Mouse (Mus musculus) spleen, adult 18-20 months (tissue): ENCODE measurements around the gene Pde6d.

ENCODE experiments used
- DNase-seq, 2 experiments: peaks; one replicate each; pipeline ENCODE4 v3.0.0; 2022; ENCODE audit warnings: mixed read lengths in 2 of 2

Pde6d gene

DNA sequence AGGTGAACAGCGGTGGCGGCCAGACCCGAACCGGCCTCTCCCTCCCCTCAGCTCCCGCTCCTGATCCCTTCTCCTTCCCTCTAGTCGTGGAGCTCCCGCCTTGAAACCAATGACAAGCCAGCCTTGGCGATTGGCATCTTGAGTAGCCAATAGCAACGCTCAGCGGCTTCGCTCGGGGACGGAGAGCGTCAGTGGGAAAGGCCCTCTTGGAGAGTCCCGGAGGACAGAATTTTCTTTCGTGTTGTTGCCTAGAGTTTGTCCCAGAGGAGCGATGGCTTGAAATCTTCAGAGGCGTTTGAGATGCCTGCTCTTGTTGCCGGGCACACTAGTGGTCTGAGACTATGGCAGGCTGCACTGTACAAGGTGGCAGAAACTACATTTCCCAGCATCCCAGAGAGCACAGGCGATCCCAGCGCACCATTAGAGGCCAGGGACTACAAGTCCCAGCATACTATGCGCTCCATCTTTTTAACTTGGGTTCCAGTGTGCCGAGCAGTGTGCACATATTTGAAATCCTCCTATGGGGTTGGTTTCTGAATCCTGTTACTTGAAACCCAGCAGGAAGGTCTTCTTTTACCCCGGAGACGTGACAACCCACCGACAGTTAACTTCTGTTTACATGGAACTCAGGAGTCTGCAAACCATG, at the start of gene Pde6d, which contains the start of gene Cops7b:
Gene Pde6d (minus strand): TSS at position 179 of the 646 bp plus-strand sequence.
Gene Cops7b (plus strand): TSS at position 454 of the 646 bp plus-strand sequence.
- DNase-seq, result peak; percentile 88 to 91

DNA sequence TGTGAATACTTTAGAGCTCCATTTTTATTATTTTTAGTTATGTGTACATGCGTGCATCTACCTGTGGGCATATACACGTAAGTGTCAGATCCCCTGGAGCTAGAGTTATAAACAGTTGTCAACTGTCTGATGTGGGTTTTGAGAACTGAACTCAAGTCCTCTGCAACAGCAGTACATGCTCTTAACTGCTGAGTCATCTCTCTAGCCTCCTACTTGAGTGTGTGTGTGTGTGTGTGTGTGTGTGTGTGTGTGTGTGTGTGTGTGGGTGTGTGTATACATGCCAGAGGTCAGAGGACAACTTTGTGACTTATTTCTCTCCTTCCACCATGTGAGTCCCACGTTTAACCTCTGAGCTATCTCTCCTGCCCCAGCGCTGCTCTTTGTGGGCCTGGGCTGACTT, 48.1 kb upstream of the Pde6d start:
- DNase-seq, result no peak

DNA sequence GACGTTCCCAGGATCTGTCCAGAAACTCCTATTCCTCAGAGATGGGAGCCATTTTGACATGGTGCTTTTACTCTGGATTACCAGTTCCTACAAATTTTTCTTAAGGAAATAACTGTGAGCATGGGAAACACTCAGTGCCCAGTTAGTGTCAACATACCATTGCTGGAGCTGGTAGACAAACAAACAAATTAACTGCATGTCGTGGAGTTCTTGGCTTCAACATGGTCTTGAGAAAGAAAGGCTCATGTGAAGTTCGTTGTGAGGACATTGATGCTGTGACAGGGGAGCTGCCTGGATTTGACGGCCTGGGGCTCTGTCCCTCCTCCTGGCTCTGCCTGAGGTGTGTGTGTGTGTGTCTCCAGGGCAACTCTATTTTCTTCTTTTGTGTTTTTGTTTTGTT, 47.5 kb upstream of the Pde6d start:
- no peak for DNase-seq

DNA sequence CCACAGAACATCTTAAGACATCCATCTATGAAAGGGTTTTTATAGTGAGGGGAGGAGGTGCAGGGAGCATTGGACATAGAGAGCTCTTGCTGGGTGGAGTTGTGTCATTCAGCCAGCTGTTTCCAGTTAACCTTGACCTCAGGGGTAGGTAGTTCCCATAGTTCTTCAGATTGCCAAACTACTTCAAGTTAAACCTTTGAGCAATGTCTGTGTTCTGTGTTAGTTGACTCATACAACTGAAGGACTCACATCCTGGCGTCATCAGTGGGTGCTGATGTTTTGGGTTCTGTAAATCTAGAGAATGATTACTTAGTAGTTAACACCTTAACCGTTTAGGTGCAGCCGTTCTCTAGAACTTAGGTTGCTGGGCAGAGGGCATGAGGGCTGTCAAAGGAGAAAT, 45.8 kb upstream of the Pde6d start:
- no peak for DNase-seq

DNA sequence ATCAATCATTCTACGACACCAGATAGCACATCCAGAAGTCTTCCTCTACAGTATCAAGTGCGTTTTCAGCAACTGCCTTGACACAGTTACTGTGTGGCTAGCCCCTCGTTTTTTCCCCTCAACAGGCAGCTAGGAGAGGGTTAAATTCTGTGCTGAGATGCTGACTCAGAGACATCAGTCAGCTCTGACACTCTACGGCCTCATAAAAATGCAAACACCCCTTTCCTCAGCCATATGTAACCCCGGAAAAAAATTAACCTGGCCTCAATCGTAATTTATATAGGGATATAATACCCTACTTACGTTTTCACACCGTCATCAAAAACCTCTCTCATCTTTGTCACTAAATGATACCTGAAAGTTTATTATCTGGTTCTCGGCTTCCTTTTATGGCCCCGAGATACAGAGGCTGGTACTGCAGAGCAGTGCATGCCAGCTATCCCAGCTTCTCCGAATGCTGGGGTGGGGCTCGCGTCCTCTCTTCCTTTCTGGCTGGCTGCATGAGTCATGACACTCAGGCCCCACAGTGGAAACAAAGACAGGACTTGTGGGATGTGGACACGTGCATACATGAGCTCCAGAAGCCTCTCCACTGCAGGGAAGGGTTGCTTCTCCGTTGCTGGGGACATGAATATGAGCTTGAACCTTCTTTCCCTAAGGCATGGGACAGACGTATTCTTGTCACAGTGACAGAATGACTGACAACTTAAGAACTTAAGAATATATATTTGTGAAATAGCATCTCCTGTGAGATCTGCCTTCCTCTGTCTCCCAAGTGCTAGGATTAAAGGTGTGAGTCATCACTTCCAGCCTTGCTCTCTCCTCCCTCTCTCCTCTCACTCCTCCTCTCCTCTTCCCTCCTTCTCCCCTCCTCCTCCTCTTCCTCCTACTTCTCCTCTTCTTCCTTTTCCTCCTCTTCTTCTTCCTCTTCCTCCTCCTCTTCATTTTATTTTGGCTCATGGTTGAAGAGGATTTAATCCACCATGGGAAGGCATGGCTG, 40.9 kb upstream of the Pde6d start:
- no peak for DNase-seq

DNA sequence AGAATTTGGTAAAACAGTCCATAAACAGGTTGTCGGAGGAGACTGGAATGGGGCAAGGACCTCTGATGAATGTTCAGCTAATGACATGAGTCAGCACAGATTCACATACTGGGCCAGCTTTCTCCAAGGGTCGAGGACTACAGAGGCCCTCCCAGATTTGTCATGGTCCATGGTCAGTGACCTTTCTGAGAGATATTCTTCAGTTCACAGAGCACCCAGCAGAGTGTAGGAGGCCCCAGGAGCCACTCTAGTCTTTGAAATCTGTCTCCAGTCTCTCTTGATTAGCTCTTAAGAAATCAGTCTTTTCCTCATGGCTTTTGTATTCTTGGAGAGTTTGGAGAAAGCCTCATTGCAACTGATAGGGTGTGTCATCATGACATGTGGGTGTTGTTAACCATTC, 39.9 kb upstream of the Pde6d start:
- DNase-seq, result no peak

DNA sequence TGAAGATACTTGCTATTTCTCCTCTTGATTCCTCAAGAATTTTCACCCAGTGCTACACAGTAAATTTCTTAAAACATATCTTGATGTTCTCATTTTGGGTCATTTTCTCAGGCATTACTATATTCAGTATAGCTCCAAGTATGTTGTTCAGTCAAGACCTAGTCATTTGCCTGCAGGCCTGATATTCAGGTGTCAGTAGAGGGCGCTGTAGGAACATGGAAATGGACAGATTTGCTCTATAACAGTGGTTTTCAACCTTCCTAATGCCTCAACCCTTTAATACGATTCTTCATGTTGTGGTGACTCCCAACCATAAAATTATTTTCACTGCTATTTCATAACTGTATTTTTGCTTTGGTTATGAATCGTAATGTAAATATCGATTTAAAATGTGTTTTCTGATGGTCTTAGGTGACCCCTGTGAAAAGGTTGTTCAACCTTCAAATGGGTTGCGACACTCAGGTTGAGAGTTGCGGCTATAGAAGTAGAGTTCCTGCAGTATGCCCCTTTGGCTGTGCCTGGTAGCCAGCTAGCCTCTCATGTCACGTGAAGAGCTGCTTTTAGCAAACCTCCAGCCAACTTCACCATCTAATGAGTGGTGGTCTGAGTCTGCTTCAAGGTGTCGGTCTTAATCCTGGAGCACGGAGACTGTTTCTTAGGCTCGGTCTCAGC, 36.2 kb upstream of the Pde6d start:
- peak in 1 of 2 experiments; percentile 40 for DNase-seq

DNA sequence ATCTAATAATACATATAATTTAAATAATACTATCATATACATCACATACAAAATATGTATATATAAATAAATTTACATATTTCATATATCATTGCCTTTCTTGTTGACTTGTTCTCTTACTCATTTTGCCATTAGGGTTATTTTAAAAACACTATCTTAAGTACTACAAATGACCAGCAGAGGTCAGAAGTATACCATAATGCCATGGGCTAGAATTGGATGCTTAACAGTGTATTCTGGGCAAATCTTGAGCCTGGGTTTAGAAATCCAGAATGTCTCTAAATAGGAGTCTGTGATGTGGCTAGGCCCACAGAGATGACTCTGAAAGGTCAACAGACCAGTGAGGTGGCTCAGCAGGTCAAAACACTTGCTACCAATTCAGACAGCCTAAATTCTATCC, 31.8 kb upstream of the Pde6d start:
- DNase-seq, result no peak

DNA sequence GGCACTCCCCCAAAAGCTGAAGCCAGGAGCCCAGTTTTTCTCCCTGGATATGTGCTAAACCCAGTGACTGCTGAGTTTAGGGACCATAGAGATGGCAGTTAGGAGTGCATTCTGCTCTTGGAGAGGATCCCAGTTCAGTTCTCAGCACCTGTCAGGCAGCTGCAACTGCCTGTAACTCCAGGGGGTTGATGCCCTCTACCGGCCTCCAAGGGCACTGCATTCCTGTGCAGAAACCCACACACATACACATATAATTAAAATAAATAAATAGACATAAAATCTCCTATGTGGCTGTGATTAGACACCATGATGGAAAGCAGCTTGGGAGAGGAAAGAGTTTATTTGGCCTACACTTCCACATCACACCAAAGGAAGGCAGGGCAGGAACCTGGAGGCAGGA, 29.7 kb upstream of the Pde6d start:
- no peak for DNase-seq

DNA sequence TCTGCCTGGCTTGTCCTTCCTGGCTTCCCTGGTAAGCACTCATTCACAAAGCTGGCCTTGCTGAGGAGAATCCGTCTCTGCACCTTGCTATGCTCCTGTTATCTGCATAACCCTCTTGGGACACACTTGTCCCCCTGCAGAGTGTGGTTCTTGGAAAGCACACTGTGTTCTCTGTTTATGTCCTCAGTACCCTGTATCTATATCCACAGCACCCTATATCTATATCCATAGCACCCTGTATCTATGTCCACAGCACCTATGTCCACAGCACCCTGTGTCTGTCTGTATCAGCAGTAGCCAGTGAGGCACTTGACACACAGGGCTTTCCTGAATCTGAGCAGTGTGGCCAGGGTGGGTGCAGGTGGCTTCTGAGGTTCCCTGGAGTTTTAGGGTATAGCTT, 28.5 kb upstream of the Pde6d start:
- no peak for DNase-seq

DNA sequence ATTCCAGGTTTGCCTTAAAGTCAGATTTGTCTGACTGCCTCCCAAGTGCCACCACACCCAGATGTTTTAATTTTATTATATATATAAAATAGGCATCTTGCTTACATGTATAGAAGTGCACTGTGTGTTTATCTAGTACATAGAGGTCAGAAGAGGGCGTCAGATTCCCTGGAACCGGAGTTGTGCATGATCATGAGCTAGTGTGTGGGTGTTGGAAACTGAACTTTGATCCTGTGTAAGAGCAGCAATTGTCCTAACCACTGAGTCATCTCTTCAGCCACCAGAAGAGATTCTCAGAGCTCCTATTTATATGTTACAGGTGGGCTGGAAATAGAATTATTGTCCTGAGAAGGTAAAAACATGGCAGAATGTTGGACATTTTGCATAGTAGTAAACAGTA, 17.7 kb upstream of the Pde6d start:
- no peak for DNase-seq

DNA sequence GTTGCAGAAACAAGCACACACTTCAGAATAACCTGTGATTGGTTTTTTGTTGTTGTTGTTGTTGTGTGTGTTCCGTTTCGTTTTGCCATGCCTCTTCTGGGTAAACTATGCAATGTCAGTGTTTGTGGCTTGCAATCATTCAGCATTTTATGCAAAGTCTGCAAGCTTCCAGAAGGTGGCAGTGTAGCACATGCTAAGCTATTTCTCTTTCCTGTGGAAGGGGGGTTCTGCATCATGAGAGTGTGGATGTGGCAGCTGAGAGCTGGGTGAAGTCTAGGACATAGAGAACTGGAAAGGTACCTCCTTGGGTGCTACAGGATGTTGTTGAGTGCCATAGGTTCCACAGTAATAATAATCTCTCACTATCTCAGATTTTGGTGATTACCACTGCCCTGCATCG, 16.1 kb upstream of the Pde6d start:
- no peak for DNase-seq

DNA sequence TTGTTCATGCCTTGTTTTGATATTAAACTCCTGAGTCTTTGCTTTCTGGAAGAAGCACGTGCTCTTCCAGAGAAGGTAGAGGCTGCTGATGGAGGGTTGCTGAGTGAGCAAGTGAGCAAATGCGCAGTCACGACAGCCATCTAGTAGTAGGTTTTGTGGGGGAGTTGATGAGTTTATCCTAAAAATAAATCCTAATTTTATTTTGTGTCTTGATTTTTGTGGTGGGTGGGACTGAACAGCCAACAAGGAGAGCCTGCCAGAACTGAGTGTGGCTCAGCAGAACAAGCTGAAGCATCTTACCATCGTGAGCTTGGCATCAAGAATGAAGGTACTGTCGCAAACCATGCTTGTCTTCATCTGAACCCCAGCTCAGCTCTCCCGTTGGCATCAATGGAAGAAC, 14.1 kb upstream of the Pde6d start:
- DNase-seq, result no peak

DNA sequence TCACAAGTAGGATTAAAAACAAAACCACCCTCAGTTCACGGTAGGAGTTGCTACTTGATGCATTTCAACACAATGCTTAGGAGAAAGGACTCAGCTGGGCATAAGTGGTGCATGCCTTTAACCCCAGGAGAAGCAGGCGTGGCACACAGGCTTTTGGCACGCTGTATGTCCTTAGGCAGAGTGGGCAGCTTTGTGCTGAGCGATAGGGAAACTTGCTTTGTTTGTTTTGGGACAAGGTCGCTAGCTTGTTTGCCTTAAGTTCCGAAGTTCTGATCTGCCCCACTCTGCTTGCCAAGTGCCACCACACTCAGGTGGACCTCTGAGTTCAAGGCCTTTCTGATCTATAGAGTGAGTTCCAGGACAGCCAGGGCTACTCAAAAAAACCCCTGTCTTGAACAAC, 12.9 kb upstream of the Pde6d start:
- no peak for DNase-seq

DNA sequence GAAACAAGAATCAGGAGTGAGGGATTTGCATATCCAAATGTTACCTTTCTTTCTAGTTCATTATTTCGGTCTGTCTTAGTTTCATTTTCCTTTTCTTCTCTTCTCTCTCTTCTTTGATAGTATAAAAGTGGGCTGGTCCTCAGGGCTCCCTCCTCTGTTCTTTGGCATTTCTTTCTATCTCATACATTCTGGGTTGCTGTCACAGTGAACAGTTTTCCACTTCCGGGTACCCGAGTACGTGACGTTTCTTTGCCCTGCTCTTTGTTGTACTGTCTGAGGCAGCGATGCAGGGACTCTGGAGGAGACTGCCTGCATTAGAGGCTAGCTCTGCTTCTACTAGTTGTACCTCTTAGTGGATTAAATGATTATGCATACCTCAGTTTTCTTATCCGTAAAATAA, 12.1 kb upstream of the Pde6d start:
- no peak for DNase-seq

DNA sequence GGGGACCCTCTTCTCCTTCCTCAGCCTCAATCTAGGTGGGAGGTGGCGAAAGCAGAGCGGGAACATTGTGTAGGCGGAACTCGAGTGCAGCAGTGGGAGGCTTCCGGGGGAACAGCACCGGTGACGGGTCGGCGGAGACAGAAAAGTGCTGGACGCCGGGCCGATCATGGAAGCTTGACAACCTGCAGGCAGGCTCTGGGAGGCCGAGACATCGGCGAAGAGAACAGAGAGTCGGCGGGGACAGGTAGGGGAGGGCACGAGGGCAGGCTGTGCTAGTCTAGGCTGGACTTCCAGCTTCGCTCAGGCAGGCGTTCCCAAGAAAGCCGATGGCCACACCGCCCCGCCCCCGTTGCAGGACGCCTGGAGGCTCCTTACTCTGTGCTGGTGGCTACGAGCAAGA, 4.6 kb upstream of the Pde6d start:
- peak; percentile 52 to 73 for DNase-seq

DNA sequence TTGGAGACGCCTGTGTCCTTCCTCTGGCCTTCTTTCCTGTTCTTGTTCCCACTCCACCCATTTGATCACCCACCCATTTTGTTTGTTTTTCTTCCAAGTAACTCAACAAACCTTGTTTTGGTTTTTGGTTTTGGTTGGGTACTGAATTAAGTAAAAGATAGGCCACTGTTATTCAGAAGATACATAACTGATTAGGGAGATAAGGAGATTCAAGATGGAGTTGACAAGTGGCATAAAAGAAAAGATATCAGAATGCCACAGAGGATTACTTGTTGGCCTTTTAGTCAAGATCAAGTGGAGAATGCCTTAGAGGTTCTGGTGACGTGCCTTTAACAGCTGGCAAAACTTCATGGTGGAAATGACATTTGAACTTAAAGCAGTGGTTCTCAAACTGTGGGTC, 1.3 kb upstream of the Pde6d start:
- no peak for DNase-seq

DNA sequence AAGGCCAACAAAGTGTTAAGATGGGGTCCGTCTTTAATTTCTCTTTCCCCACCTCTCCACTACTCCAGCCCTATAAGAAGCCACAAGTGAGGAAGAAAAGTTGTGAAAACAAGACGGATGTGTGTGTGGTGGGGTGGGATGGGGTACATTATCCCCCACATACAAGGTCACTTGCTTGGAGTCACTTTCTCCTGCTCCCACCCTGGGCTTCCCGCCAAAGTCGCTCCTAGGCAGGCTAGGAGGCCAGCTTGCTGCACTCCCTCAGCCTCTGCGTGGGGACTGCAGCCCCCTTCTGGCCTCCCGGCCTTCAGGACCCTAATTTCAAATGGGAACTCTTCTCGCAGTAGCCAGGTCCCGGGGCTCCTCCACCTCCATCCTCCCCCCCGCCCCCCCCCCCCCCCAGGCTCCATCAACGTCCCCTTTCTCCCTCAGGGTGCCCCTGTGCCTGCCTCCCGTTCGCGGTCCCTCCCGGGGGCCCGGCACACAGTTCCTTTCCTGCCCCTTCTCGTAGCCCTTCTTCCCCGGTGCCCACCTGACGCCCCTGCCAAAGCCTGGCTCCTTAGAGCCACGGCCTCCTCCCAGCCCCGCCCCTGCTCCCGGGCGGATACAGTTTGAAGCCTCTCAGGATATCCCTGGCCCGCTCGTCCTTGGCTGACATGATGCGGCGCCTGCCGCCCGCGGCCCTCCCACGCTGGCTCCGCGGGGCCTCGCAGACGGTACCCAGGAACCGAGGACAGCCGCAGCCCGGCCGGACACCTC, 558 bp downstream of the Pde6d start:
- DNase-seq, result peak in 1 of 2 experiments; percentile 15

DNA sequence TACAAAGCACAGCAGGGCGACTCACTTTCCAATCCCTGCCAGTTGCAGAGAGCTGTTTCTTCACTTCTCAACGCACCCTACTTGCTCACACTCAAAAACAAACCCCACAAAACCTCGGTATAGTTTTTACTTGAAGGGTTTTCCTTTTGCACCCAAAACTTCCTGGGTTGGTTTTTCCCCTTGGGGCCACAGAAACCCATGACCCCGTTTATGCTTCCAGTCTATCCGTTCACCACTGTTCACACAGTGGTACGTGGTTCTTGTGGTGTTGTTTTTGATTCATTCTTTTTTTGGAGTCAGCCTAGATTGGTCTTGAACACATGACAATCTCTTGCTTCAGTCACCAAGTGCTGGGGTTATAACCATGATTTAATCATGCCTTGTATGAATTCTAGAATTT, 2.0 kb downstream of the Pde6d start:
- no peak for DNase-seq

DNA sequence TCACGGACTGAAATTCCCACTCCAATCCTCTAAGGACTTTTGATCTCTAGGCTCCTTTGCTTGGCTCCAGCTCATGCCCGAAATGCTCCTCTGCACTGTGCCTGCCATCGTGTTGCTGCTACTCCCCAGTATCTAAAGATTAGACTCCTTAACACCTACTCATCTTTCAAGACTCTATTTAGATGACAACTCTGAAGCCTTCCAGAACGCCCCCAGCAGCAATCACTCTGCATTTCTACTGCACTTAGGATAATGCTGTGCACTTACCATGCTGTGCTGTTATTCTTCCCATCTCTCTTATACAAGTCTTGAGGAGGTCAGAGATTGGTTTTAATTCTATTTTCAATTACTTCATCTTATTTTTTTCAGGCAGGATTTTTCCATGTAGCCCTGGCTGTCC, 10.5 kb downstream of the Pde6d start:
- no peak for DNase-seq

DNA sequence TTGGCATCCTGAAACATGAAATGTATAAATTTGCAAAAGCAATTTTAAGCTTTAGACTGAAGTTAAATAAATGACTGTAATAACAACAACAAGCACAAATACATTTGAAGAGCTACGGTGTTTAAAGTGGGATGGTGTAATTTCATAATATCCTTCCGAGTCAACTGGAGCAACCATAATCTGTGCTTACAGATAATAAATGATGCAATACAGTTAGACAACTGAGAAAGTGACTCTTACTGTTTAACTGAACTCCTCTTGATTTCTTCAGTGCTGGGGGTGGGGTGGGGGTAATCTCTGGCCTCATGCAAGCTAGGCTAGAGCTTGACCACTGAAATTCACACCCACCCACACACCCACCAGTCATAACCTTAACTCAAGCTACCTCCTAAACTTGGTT, 11.0 kb downstream of the Pde6d start:
- DNase-seq, result no peak

DNA sequence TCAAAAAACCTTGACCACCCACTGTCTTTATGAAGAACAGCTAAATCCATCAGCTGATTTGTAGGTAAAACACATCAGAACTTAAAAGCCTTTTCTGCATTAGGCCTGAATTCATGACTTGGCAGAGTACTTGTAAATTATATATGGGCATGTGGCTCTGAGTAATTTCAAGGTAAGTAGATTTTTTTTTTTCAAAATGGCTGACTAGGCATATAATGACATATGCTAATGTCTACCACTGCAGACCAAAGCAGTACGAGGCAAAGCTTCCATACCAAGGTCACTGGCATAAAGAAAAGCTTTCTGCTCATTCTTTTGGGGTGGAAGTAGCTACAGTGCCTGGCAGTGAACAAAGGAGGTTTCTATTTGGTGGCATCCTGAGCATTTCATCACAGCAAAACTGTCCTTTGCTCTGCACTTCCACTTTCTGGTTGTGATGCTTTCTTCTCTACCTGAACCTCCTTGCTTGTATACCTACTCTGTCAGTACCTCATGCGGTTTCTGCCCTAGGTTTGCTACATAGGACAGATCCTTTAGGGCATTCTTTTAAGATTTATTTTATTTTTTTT, 13.1 kb downstream of the Pde6d start:
- DNase-seq, result no peak
